17 mouse cellular contexts compared by ENCODE assay signal in genomic region chr14:45734530-45735410, GRCm38 (mm10).
"Had no signal": no experiment of that assay in that cellular context is flagged by ENCODE, and none has a peak within 500 bp of the region (broad histone marks: within the 10 kb centered on the region; RNA-seq: fewer than 3 reads in every experiment).

No protein-coding gene starts in this region.

- H3K4me1 ChIP-seq: lung, embryonic 15.5 days; megakaryocyte, embryonic 14.5 days; midbrain, embryonic 12.5 days; neural tube, embryonic 12.5 days; stomach, embryonic 15.5 days had no signal

- H3K9ac ChIP-seq: lung, embryonic 15.5 days; midbrain, embryonic 12.5 days; neural tube, embryonic 12.5 days; stomach, embryonic 15.5 days had no signal

- DNase-seq: lung, adult 18-20 months; lung, postnatal 14 days; lung, postnatal 36 days; midbrain, embryonic 14.5 days; right cerebral cortex, postnatal 14 days; thymus, adult 2 months; thymus, postnatal 25 days; thymus, postnatal 4 days had no signal

- H3K4me2 ChIP-seq: lung, embryonic 15.5 days; midbrain, embryonic 12.5 days; neural tube, embryonic 12.5 days; stomach, embryonic 15.5 days had no signal

- H3K27ac ChIP-seq: lung, embryonic 15.5 days; macrophage; midbrain, embryonic 12.5 days; neural tube, embryonic 12.5 days; stomach, embryonic 15.5 days; stomach, postnatal 0 days had no signal

- H3K27me3 ChIP-seq: lung, embryonic 15.5 days; megakaryocyte, embryonic 14.5 days; midbrain, embryonic 12.5 days; neural tube, embryonic 12.5 days; stomach, embryonic 15.5 days had no signal

- ATAC-seq: lung, postnatal 0 days; midbrain, embryonic 16.5 days had no signal

- H3K4me3 ChIP-seq: lung, embryonic 15.5 days; megakaryocyte, embryonic 14.5 days; midbrain, embryonic 12.5 days; neural tube, embryonic 12.5 days; stomach, embryonic 15.5 days had no signal

- H3K9me3 ChIP-seq: lung, embryonic 15.5 days; midbrain, embryonic 12.5 days; neural tube, embryonic 12.5 days; stomach, embryonic 15.5 days had no signal

- H3K36me3 ChIP-seq: lung, embryonic 15.5 days; midbrain, embryonic 12.5 days; neural tube, embryonic 12.5 days; stomach, embryonic 15.5 days had no signal
